Mouse (Mus musculus) liver, embryonic 14.5 days (tissue): ENCODE measurements at regions not wholly inside any gene's neighbourhood (a gene's known extent, or its start where the extent isn't known, plus 50 kb on each side); places are given as distances from the start of the nearest gene placed in this dataset.

Source experiments
- CTCF ChIP-seq: IDR thresholded peaks from 2 replicates; pipeline ENCODE4 v1.5.1; 2016; ENCODE audit warnings: antibody characterized with exemption, low read depth, control low read depth
- EP300 ChIP-seq: IDR thresholded peaks from 2 replicates; pipeline ENCODE4 v1.6.1; 2016; ENCODE audit warnings: antibody characterized with exemption, low read depth

- TF ChIP-seq CTCF (no peak), EP300 (no peak)
These were observed 173.7 kb downstream of the Gnat3 start for GRCm38 (mm10) chr5:18135794-18136678.
